Mouse (Mus musculus) neural tube, embryonic 13.5 days (tissue): ENCODE measurements at regions not wholly inside any gene's neighbourhood (a gene's known extent, or its start where the extent isn't known, plus 50 kb on each side); places are given as distances from the start of the nearest gene placed in this dataset.

Experiments
- ATAC-seq: fragments of 200-750 bp; cut with Nextera tagmentation; 2 replicates; pipeline ENCODE4 v1.8.0; 2017; ENCODE audit warnings: low read depth, mild to moderate bottlenecking, moderate TSS enrichment, moderate library complexity
- H3K27ac ChIP-seq: fragments of 300-500 bp; sonication (generic); replicated peaks from 2 replicates; pipeline ENCODE4 v1.5.1; 2015; ENCODE audit warnings: moderate library complexity, mild to moderate bottlenecking, inconsistent platforms
- H3K27me3 ChIP-seq: fragments of 300-500 bp; sonication (generic); 2 replicates; pipeline ENCODE4 v1.6.1; 2015; ENCODE audit warnings: mild to moderate bottlenecking, inconsistent platforms
- H3K36me3 ChIP-seq: fragments of 300-500 bp; sonication (generic); 2 replicates; pipeline ENCODE4 v1.6.1; 2015; ENCODE audit warnings: mild to moderate bottlenecking, inconsistent platforms
- H3K4me1 ChIP-seq: fragments of 300-500 bp; sonication (generic); replicated peaks from 2 replicates; pipeline ENCODE4 v1.6.1; 2015; ENCODE audit warnings: inconsistent platforms
- H3K4me2 ChIP-seq: fragments of 300-500 bp; sonication (generic); 2 replicates; pipeline ENCODE4 v1.6.1; 2015; ENCODE audit warnings: inconsistent platforms, mild to moderate bottlenecking, moderate library complexity
- H3K4me3 ChIP-seq: fragments of 300-500 bp; sonication (generic); 2 replicates; pipeline ENCODE4 v1.5.1; 2015; ENCODE audit warnings: mild to moderate bottlenecking, inconsistent platforms
- H3K9ac ChIP-seq: fragments of 300-500 bp; sonication (generic); 2 replicates; pipeline ENCODE4 v1.6.1; 2015; ENCODE audit warnings: moderate library complexity, mild to moderate bottlenecking, inconsistent platforms
- H3K9me3 ChIP-seq: fragments of 300-500 bp; sonication (generic); 2 replicates; pipeline ENCODE4 v1.6.1; 2016; ENCODE audit warnings: inconsistent platforms
- WGBS: fragments of 180-500 bp; shearing (Covaris S2); methylation state at CpG from one replicate; pipeline ENCODE4 v1.1.7; 2015; 5-methylcytosine and 5-hydroxymethylcytosine counted together

DNA sequence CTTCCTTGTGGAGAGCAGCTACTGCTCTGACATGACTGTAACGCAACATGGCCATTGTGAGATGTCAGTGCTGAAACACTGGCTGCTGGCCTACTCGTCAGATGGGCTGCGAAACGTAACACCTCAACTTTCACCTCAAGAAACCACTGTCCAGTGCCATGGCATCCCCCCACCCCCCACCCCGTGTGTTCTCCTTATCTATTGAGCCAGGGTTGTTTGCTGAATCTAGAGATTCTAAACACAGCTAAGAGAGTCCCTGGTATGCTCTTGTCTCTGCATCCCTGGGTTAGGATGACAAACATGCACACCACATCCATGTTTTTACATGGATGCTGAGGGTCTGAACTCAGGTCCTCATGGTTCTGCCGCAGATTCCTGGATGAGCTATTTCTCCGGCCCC, 134.1 kb upstream of the Slc7a14 start:
- no peaks in the 10 kb centered on the region for H3K36me3 ChIP-seq
- no peak overlapping the region for H3K4me3 ChIP-seq
- H3K9ac ChIP-seq: no peak overlapping the region
- no peak overlapping the region for H3K27ac ChIP-seq
- 92% methylated on average over 7 of the region's 7 CpGs for WGBS
- H3K27me3 ChIP-seq: no peaks in the 10 kb centered on the region
- no peaks in the 10 kb centered on the region for H3K9me3 ChIP-seq
- no peak overlapping the region for H3K4me2 ChIP-seq
- no peak for ATAC-seq
- H3K4me1 ChIP-seq: no peaks in the 10 kb centered on the region

- no peak for ATAC-seq
- Histone ChIP-seq H3K27me3 (no peaks in the 10 kb centered on the region), H3K9ac (no peak overlapping the region), H3K4me2 (no peak overlapping the region), H3K9me3 (no peaks in the 10 kb centered on the region), H3K36me3 (no peaks in the 10 kb centered on the region), H3K4me3 (no peak overlapping the region), H3K27ac (no peak overlapping the region), H3K4me1 (no peaks in the 10 kb centered on the region)
- 94% methylated on average over 5 of the region's 5 CpGs for WGBS
Observed at GRCm38 (mm10) chr3:31443894-31444293, 133.7 kb upstream of the Slc7a14 start.

DNA sequence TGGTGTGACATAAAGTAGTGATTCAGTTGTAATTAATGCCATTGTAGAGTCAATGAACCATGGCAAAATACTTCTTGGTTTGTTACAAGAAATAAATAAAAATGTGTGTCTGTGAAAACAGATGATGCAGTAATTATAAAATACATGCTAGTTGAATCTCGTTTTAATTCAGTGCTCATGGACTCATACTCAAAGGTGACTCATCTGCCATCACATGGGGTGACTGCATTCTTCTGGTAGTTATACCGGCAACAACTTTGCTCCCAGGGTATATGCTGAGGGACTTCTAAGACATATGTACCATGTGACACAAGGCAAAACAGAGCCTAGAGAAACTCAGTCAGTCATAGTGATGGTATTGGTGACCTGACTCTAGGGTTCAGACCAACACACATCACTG, 130.1 kb upstream of the Slc7a14 start:
- H3K27me3 ChIP-seq: no peaks in the 10 kb centered on the region
- no peaks in the 10 kb centered on the region for H3K9me3 ChIP-seq
- H3K4me2 ChIP-seq: no peak overlapping the region
- no peak overlapping the region for H3K4me3 ChIP-seq
- no peak for ATAC-seq
- no peaks in the 10 kb centered on the region for H3K36me3 ChIP-seq
- no peak overlapping the region for H3K27ac ChIP-seq
- 84% methylated on average over 2 of the region's 2 CpGs for WGBS
- H3K9ac ChIP-seq: no peak overlapping the region
- H3K4me1 ChIP-seq: no peaks in the 10 kb centered on the region

DNA sequence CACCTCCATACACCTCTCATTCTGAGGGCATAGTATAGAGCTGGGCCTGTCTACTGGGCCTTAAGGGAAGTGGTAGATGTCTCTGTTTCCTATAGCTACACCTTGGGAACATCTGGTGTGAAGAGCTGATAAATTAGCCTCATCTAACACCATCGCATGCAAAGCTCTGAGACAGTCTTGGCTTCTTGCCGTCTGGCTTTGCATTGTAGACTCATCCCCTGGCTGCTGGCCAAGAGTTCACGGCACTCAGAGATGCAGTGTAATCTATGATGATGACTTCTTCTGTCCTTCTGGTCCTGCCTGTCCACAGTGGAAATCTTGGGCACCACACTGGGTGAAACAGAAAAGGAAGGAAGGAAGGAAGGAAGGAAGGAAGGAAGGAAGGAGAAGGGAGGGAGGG, 127.8 kb upstream of the Slc7a14 start:
- H3K4me3 ChIP-seq: no peak overlapping the region
- H3K36me3 ChIP-seq: no peaks in the 10 kb centered on the region
- no peak for ATAC-seq
- H3K4me1 ChIP-seq: no peaks in the 10 kb centered on the region
- H3K27me3 ChIP-seq: no peaks in the 10 kb centered on the region
- no peak overlapping the region for H3K9ac ChIP-seq
- no peaks in the 10 kb centered on the region for H3K9me3 ChIP-seq
- no peak overlapping the region for H3K27ac ChIP-seq
- 74% methylated on average over 3 of the region's 3 CpGs for WGBS
- H3K4me2 ChIP-seq: no peak overlapping the region

DNA sequence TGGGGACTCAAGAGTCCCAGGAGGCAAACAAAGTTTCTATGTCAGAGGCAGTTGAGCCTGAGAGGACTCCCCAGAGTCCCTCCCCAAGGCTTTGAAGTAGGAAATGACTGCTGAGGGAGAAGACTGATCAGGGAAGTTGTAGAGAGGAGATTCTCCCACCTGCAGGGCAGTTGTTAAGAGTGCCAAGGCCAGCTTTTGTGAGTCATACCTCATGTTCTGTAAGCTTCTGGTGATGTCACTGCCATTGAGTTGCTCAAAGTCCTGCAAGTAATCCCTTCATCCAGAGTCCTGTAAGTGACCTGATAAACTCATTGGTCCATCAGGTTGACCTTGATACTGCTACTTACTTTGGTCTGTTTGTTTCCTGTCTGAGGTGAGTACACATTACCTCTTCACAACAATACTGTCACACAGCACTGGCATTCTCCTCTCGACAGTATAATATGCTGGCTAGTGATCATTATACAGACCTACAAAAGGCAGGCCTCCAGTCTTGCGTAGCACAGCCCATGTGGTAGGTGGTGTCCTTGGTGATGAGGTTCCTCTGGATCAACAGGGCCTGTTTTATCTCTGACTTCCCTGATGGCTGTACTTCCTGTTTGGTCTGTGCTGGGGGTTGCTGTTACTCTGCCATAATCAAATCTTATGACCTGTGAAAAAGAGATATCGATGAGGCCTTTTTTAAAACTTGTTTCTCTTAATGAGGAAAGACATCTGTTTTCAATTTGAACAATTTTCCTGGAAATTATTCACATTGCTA, 125.2 kb upstream of the Slc7a14 start:
- WGBS: 80% methylated on average over 3 of the region's 3 CpGs
- H3K9me3 ChIP-seq: no peaks in the 10 kb centered on the region
- no peak overlapping the region for H3K9ac ChIP-seq
- H3K27ac ChIP-seq: no peak overlapping the region
- no peaks in the 10 kb centered on the region for H3K4me1 ChIP-seq
- H3K4me3 ChIP-seq: no peak overlapping the region
- no peak overlapping the region for H3K4me2 ChIP-seq
- no peaks in the 10 kb centered on the region for H3K27me3 ChIP-seq
- no peak for ATAC-seq
- H3K36me3 ChIP-seq: no peaks in the 10 kb centered on the region

GRCm38 (mm10) chr3:31433201-31433600, 123.0 kb upstream of the Slc7a14 start:
- Histone ChIP-seq H3K4me3 (no peak overlapping the region), H3K9ac (no peak overlapping the region), H3K9me3 (no peaks in the 10 kb centered on the region), H3K27me3 (no peaks in the 10 kb centered on the region), H3K36me3 (no peaks in the 10 kb centered on the region), H3K4me2 (no peak overlapping the region), H3K4me1 (no peaks in the 10 kb centered on the region), H3K27ac (no peak overlapping the region)
- WGBS: 89% methylated on average over 9 of the region's 9 CpGs
- ATAC-seq: no peak

- 92% methylated on average over 14 of the region's 14 CpGs for WGBS
- no peak for ATAC-seq
- Histone ChIP-seq H3K4me2 (no peak overlapping the region), H3K4me3 (no peak overlapping the region), H3K27me3 (no peaks in the 10 kb centered on the region), H3K9ac (no peak overlapping the region), H3K36me3 (no peaks in the 10 kb centered on the region), H3K27ac (no peak overlapping the region), H3K4me1 (no peaks in the 10 kb centered on the region), H3K9me3 (no peaks in the 10 kb centered on the region)
Observed at GRCm38 (mm10) chr3:31423517-31423916, 113.3 kb upstream of the Slc7a14 start.

DNA sequence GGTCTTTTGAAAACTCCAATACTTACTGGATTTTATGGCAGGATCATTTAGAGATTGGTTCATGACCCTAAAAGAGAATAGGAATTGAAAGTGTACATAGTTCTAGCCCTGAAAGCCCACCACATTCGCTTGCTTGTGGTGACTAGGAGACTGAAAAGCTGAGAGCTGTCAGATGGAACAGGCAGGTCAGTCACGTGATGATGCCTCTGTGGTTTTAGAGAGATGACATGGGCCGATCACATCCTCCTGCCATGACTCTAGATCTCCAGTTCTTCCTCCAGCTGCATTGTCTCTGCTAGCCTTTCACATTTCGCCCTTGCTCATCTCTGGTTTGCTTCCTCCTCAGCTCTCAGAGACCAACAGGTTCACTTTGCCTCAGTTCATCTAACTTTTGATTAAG, 98.6 kb upstream of the Slc7a14 start:
- Histone ChIP-seq H3K27ac (no peak overlapping the region), H3K4me3 (no peak overlapping the region), H3K9me3 (no peaks in the 10 kb centered on the region), H3K9ac (no peak overlapping the region), H3K27me3 (no peaks in the 10 kb centered on the region), H3K4me2 (no peak overlapping the region), H3K36me3 (no peaks in the 10 kb centered on the region), H3K4me1 (no peaks in the 10 kb centered on the region)
- 86% methylated on average over 4 of the region's 4 CpGs for WGBS
- ATAC-seq: no peak

DNA sequence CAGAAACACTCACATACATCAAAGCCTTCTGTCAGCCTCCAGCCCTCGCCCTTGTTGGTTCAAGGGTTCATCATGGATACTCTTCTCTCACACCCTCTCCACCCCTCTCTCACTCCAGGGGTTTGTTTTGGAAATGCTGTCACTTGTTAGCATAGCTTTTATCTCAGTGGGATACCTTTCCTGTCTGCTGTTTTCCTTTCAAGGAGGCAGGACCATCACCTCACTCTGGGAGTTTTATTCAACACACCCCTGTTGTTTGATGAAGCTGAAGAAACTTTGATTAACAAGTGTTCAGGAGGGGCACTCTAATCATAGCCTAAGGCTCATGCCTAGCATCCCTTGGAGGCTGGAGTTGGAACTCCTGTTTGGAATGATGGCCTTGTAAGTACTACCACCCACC, 95.7 kb upstream of the Slc7a14 start:
- no peaks in the 10 kb centered on the region for H3K9me3 ChIP-seq
- no peak for ATAC-seq
- H3K4me1 ChIP-seq: no peaks in the 10 kb centered on the region
- no peak overlapping the region for H3K4me3 ChIP-seq
- no peak overlapping the region for H3K9ac ChIP-seq
- H3K36me3 ChIP-seq: no peaks in the 10 kb centered on the region
- no peak overlapping the region for H3K4me2 ChIP-seq
- no peaks in the 10 kb centered on the region for H3K27me3 ChIP-seq
- 20% methylated on average over 1 of the region's 1 CpGs for WGBS
- H3K27ac ChIP-seq: no peak overlapping the region

- Histone ChIP-seq H3K4me2 (no peak overlapping the region), H3K4me3 (no peak overlapping the region), H3K4me1 (no peaks in the 10 kb centered on the region), H3K9me3 (no peaks in the 10 kb centered on the region; the same call in 1 of the 2 replicates), H3K27me3 (no peaks in the 10 kb centered on the region), H3K9ac (no peak overlapping the region), H3K36me3 (no peaks in the 10 kb centered on the region), H3K27ac (no peak overlapping the region)
- 41% methylated on average over 2 of the region's 2 CpGs for WGBS
- no peak for ATAC-seq
Observed at GRCm38 (mm10) chr3:31399136-31399535, 89.0 kb upstream of the Slc7a14 start.

GRCm38 (mm10) chr3:31394533-31394932, 84.4 kb upstream of the Slc7a14 start:
- no peak overlapping the region for H3K4me2 ChIP-seq
- no peak for ATAC-seq
- H3K9ac ChIP-seq: no peak overlapping the region
- 92% methylated on average over 4 of the region's 4 CpGs for WGBS
- H3K4me1 ChIP-seq: no peaks in the 10 kb centered on the region
- H3K9me3 ChIP-seq: no peaks in the 10 kb centered on the region
- H3K36me3 ChIP-seq: no peaks in the 10 kb centered on the region
- H3K4me3 ChIP-seq: no peak overlapping the region
- H3K27ac ChIP-seq: no peak overlapping the region
- no peaks in the 10 kb centered on the region for H3K27me3 ChIP-seq

DNA sequence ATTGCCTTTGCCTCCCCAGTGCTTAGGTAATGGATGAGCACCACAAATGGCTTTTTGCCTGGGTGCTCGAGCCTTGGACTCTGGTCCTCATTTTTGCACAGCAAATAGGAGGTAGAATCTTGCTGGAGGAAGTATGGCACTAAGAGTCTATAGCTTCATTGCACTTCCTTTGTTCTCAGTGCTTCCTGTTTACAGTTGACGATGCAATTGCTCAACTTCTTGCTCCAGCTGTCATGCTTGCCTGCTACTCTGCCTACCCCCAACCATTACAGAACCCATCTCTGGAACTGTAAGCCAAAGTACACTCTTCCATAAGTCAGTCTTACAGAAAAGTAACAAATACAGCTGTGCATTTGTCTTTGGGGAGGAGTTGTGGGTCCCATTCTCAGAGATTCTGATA, 79.8 kb upstream of the Slc7a14 start:
- Histone ChIP-seq H3K36me3 (no peaks in the 10 kb centered on the region), H3K9me3 (no peaks in the 10 kb centered on the region), H3K4me2 (no peak overlapping the region), H3K4me1 (no peaks in the 10 kb centered on the region), H3K27ac (no peak overlapping the region), H3K9ac (no peak overlapping the region), H3K4me3 (no peak overlapping the region), H3K27me3 (no peaks in the 10 kb centered on the region)
- 71% methylated on average over 2 of the region's 2 CpGs for WGBS
- ATAC-seq: no peak

GRCm38 (mm10) chr3:31375678-31376077, 65.5 kb upstream of the Slc7a14 start:
- H3K9me3 ChIP-seq: no peaks in the 10 kb centered on the region
- H3K9ac ChIP-seq: no peak overlapping the region
- no peaks in the 10 kb centered on the region for H3K27me3 ChIP-seq
- H3K4me1 ChIP-seq: no peaks in the 10 kb centered on the region
- no peak overlapping the region for H3K4me2 ChIP-seq
- H3K36me3 ChIP-seq: no peaks in the 10 kb centered on the region
- H3K4me3 ChIP-seq: no peak overlapping the region
- ATAC-seq: no peak
- WGBS: 75% methylated on average over 3 of the region's 3 CpGs
- H3K27ac ChIP-seq: no peak overlapping the region
